Mouse (Mus musculus) lung, postnatal 4 days (tissue): Measurements from ENCODE around the gene Acad12.
A peak's percentile ranks its signal among the peaks of the same experiment; 100 is the strongest.

Source experiments
- DNase-seq, 2 experiments: peaks; one replicate each; pipeline ENCODE4 v3.0.0; 2021

Acad12 gene

DNA sequence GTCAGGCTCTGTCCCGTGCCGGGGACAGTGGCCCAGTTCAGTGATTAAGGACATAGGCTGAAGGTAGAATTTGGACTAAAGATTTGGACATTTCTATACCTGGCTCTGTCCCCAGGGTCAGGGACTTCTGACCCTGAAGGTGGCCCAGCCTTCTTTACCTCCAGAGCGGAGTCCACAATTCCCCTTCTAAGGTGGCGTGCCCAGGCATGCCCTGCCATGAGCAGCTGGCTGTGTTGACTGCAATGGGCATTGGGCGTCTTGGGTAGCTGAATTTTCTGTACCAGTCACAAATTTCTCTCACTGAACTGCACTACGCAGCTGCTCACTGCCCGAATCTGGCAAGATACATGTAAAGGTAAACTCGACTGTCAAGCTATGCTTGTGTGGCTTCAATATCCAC, 36.8 kb downstream of the Acad12 start:
- no peak for DNase-seq

DNA sequence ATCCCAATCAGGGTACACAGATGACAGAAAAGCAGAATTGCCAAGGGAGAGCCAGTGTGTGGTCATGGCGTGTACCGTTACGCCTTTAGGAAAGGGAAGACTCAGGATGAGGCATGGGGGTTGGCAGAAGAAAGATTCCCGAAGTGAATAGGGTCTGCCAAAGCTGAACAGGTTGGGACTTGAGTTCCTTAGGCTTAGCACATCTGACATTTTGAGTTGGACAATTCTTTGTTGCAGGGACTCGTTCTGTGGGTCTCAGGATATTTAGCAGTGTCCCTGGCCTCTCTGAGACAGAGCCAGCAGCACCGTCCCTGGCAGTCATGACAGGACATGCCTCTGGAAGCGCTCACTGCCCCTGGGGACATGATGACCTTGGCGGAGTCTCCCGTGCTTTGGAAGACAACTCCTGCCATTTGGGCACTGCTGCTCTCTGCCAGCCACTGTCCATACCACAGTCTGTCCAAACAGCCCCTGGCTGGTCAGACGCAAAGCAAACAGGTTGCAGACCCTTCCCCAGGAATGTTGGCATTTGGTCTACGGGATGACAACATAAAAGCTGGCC, 41.7 kb downstream of the Acad12 start:
- DNase-seq: no peak

DNA sequence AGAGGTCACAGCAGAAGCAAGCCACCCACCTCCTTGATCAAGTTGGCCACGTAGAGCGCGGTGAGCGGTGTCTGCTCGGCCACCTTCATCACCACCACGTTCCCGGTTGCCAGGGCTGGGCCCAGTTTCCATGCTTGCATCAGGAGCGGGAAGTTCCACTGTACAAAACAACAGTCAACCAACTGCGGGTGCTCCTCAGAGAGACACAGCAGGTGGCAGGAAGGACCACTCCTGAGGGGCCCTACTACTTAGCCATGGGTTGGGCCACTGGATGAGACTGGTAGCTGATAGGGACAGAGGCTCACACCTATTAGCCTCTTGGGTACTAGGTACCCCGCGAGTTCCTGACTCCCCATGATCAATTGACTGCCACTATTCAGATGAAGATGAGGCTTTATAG, 42.9 kb downstream of the Acad12 start:
- DNase-seq: no peak

DNA sequence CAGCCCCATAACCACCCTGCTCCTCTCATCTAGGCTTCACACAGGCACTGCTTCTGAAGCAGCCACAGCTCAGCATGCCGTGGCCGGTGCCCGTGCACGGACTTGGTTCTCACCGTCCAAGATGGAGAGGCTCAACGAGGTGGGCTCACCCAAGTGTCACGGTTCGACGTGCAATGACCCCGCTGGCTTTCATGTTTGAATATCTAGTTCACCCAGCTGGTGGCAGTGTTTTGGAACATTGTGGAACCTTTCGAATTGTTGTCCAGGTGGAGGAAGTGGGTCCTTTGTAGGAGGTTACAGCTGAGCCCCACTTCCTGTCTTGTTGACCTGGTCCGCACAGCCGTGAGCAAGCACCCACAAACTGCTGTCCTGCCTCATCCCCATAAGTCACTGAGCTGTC, 44.6 kb downstream of the Acad12 start:
- DNase-seq: no peak

DNA sequence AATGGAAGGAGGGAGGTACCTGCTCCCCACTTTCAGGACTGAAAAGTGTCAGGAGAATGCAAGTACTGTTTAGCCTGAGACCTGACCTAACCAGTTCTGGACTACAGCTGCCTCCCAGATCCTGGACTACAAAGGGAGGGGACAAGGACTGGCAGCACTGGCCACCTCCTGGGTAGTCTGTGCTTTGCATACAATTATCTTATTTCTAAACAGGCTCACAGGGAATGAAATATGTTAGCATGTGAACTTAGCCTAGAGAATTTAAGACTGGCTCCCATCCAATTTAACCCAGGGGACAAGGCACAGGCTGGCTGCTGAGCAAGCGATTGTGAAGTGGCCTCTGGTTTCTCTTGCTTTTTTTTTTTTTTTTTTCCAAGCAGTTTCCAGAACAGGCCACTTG, 48.0 kb downstream of the Acad12 start:
- no peak for DNase-seq

DNA sequence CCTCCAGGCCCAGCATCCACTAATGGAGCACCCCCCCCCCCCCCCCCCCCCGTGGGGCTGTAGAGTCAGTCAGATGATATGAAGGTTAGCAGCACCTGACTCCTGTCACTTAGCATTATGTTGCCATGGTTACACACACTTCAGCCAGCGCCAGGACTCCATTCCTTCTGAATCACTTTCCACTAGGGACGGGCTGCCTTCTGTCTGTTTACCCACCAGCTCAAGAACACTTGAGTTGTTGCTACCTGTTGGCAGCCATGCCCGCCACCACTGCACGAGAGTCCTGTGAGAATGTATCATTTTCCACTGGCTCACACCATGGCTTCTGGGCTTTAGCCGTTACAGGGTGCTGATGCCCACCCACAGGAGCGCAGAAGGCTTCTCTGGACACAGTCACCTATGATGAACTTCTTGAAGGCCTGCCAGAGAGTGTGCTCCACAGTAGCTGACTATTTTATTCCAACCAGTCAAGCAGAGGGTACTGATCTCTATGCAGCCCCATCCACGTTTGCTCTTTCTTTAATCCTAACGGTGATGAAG, 48.8 kb downstream of the Acad12 start:
- DNase-seq: peak; percentile 60 to 85

DNA sequence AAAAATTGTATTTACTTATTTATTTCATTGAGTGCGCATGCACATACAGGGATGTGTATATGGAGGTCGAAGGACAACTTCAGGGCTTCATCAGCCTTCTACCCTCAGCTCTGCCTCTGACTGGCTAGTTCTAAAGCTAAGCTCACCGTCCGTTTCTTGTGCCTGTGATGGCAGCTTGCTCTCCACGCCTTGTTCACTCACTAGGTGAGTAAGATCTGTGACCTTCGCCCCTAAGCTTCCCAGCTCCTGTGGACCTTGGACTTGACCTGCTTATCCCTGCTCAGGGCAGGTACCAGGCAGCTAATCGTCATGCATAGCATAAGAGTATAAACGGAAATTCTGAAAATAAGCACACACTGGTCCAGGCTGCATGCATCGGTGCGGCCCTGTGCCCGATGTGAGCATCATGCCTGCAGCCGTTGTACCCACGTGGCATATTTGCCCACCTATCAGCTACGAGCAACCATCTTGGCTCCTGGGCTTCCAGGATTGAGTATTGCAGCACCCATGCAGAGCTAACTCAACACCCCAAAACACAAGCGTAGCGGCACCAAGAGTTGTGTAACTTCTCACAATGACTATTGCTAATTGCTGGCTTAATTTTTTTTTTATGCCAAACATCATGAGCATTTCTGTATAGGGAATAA, 52.6 kb downstream of the Acad12 start:
- no peak for DNase-seq

DNA sequence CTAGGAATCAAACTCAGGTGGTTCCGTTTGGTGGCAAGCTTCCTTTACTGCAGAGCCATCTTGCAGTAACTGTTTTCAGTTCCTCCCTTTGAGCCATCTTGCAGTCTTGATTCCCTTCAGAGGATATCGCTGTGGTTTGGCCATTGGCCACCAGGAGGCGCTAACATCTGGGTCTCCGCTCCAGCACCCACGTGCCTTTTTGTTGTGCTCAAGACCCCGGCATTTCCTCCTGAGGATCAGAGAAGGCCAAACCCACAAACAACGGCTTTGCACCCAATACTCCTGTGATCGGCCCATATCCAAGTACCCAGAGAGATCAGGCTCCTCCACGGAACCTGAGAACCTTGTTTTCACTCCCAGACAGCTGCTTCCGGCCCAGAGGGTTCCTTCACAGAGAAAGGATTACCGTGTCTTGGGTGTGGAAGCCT, 54.3 kb downstream of the Acad12 start:
- DNase-seq: peak; percentile 90 to 94

DNA sequence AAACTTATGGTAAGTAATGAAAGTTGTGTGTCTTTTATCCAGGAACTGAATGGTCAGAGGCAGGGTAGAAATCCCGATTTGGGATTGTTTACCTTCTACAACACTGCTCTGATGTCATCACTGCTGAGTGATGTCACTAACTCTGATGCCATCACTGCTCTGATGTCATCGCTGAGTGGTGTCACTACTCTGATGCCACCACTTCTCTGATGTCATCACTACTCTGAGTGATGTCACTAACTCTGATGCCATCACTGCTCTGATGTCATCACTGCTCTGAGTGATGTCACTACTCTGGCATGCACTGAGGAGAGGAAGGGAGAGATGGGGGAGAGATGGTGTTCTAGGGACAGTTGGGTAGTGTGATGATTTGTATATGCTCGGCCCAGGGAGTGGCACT, 56.3 kb downstream of the Acad12 start:
- no peak for DNase-seq

DNA sequence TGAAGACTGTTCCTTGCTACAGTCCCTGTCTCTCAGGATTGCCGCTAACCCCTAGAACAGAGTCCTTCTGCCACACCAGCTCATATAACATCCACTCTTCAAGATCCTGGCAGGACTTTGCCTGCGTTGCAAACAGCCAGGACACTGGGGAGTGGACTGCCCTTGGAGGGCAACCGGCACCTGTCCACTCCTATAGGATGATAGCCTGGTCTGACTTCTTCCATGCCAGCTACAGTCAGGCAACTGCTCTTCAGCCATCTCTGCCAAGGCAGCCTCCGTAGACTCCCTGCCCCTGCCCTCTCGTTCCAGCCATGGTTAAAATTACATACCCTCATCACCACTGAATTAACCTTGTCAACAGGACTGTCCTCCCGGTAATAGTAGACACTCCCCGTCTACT, 69.5 kb downstream of the Acad12 start:
- no peak for DNase-seq

DNA sequence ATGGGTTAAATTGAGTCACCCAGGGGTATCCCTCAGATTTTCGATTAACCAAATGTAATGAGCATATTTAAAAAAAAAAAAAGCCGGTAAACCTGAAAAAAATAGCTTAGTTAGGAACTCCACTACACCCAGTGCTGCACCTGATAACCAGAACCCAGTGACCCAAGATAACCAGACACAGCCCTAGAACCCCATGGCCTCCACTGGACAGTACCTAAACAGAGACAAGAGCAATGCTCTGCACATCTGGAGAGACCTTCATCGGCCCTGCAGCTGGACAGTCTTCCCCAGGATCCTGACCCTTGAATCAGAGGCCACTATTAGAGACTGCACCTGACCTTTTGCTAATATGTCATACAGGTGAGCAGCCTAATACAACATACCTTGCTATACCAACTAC, 71.7 kb downstream of the Acad12 start:
- DNase-seq: no peak
